Mouse (Mus musculus) small intestine, adult 2 months (tissue): ENCODE results near the gene Slc1a2.

ENCODE experiments used
- CTCF ChIP-seq: fragments of 200-500 bp; IDR thresholded peaks from 2 replicates; pipeline ENCODE4 v1.5.1; 2012; ENCODE audit warnings: low read depth, mild to moderate bottlenecking, control low read depth, inconsistent platforms, low read length, moderate library complexity, mixed read lengths; ENCODE audit not compliant: insufficient replicate concordance, insufficient read length; ENCODE audit errors: extremely low read depth
- POLR2A ChIP-seq: fragments of 200-500 bp; IDR thresholded peaks from 2 replicates; pipeline ENCODE4 v1.6.1; 2012; ENCODE audit warnings: low read depth, mild to moderate bottlenecking, control low read depth, inconsistent platforms, low read length, moderate library complexity

- no peak for TF ChIP-seq CTCF
- no peak for TF ChIP-seq POLR2A
These were observed 39.3 kb downstream of the Slc1a2 start for GRCm38 (mm10) chr2:102697732-102698131.
